Mouse (Mus musculus): ENCODE data around the gene Slc9a3r1.

Gene Slc9a3r1

GRCm38 (mm10) chr11:115226811-115227491 is 63.8 kb downstream of the Slc9a3r1 start:
- no peak for DNase-seq (ENCODE audit: low spot score)

GRCm38 (mm10) chr11:115227640-115228039 is 64.5 kb downstream of the Slc9a3r1 start:
- DNase-seq (ENCODE audit: low spot score), result no peak

DNA sequence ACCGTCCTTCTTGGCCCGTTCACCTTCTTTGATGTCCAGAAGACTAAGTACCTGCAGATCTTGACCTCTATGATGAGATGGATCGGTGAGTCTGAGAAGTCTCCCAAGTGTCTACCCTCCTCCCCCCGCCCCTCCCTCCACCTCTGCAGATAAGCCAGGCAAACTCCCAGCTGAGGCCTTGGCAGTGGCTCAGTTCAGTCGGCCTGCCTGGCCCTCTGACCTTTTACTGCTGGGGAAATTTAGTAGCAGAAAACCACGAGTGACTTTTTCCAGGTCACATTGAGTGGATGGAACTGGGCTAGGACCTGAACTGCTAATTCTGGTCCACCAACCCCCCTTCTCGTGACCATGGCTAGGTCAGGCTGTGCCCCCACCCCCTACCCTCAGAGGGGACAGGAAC is 65.3 kb downstream of the Slc9a3r1 start:
- no peak for DNase-seq (ENCODE audit: low spot score)

GRCm38 (mm10) chr11:115229021-115229930 is 66.1 kb downstream of the Slc9a3r1 start:
- DNase-seq (ENCODE audit: low spot score), result no peak
